Mouse (Mus musculus): Measurements from ENCODE around the gene Avpi1.

GRCm38 (mm10) chr19:42125501-42126218 lies 3.2 kb downstream of the Avpi1 start:
- TF ChIP-seq POLR2A (IDR thresholded peaks at IDR 0.05; ENCODE audit: extremely low read depth, insufficient read depth, low read length) (no peak), CTCF (IDR thresholded peaks at IDR 0.05; ENCODE audit: extremely low read depth, insufficient read depth, low read length) (no peak)
